Mouse (Mus musculus) natural killer cell, adult 2 months (primary cell): Measurements from ENCODE around the gene Rgl3.

Experiments used
- DNase-seq, 2 experiments: peaks; one replicate each; pipeline ENCODE4 v3.0.0; 2022; ENCODE audit warnings: low spot score in 2 of 2

Rgl3 gene

DNA sequence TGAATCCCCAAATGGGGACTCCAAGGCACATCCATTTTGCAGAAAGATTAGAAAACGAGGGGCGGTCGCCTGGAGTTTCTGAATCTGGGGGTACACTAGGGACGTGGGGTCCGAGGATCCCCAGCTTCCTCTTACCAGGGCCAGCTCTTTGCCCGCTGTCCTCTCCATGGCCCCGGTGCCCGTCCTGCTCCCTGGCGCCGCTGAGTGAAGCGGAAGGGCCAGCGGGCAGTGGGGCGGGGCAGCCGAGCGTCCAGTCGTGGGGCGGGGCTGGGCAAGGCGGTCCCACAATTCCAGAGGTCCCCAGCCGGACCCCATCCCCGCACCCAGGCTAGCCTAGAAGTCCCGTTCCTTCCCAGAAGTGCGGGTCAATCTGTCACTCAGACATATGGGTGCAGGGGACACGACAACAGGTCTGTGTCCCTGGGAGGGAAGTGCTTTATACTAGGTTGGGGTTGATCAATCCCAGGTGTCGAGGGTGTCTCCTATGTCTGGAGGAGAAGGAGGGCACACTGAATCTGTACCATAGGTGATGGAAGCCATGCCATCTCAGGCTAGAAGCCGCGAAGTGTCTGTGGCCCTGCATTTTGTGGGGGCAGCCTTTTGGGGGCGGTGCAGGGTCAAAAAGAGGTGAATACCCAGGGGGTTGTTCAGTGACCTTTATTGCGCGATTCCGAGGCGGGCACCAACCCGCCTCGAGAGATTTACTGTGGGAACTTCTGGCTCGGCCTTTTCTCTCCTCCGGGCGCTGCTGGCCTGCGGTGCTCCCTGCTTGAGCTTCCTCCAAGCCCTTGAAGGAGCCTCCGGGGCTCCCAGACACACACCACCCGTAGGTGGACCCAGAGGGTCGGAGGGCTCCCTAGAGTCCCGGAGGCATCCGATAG, at the start of gene Rgl3:
Rgl3 (minus strand) TSS at position 217 of the 881 bp plus-strand sequence.
- DNase-seq, result no peak

DNA sequence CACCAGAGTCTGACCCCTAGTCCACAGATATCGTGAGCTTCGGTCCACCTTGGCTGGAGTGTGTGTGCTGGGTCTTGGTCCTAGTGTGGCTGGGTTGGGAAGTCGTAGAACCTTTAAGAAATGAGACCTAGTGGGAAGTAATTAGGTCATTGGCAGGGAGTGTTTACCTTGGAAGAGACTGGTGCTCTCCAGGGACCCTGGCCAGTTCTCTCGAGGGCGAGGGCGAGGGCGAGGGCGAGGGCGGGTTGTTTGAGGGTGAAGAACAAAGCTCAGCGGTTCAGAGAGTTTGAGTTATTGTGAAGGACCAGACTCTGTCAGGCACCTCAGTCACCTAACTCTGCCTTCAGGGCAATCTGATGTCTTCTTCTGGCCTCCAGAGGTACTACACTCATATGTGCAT, 48.6 kb upstream of the Rgl3 start:
- no peak for DNase-seq

DNA sequence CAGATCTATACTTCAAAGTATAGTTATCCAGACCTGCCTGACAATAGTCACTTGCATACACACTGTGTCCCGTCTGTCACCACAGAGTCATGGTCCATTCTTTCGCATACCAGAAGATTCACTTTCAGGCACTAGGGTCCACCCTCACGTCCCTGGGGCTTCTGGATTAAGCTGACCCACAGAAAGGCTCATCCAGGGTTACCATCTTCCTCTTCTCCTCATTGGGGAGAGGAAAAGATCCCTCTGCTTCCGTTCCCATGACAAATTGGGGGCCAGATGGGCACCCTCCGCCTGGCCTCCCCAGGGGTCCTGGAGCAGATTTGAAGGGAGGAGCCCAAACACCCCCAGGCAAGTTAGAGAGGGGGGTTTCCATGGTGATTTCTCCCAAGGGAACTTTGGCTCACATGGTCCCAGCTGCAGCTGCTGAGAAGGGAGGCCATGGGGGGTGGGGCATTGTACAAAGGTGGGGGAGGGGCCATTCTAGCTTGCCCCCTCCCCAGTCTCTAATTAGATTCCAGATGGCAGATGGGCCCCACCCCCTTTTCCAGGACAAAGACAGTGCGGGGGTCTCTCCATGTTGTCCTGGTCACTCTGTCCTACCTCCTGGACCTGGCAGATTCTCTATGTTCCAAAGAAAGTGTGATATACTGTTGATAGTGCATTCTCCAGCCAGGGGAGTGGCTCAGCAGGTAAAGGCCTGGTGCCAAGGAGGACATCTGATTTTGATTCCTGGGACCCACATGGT, 46.2 kb upstream of the Rgl3 start:
- no peak for DNase-seq

DNA sequence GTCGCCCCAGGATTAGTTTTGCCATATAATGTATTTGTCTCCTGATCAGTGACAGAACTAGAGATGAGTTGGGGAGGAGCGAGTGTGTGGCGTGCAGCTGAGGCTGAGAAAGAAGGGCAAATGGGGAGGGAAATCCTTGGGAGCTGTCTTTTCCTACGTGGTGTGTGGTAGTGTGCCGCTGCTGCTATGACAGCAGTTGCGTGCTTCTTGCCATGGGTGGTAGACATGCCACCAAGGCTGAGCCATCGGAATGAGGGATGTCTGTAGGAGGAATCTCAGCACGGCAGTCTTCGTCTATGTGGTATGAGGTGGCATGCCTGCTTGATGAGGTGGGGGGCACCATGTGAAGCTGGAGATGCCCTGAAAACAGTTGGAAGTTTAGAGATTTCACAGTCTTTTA, 41.1 kb upstream of the Rgl3 start:
- DNase-seq, result no peak

DNA sequence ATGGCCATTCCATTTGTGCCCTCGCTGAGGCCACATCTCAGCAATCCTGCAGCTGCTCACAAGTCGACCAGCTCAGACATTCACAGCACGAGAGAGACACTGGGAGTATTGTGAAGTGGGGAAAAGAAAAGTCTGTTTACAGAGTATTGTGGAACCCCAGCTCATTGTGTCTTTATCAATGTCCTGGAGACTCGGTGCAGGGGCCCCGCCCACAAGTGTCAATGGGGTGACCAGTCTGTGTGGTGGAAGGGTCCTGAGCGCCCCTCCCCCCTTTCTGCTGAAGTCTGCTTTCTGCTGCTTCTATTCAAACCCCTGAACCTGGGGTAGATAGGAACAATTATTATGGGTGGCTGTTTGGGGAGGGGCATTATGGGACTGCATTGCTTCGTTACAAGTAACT, 39.2 kb upstream of the Rgl3 start:
- no peak for DNase-seq

DNA sequence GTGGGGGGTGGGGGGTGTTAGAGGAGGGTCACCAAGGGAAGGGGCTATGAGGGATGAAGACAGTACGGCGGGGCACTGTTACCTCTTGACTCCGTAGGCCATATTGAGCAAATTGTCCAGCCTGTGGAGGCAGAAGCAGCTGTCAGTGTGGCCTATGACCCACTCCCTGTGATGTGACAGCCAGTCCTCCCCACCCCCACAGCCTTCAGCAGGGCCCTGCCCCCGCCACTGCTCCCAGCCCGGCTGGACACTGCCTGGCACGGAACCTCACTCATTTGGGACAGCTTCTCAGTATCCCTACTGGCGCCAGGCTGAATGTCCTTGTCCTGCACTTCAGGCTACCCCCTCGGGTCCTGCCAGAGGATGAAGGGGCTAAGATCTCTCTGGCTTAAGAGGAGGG, 35.3 kb upstream of the Rgl3 start:
- no peak for DNase-seq

DNA sequence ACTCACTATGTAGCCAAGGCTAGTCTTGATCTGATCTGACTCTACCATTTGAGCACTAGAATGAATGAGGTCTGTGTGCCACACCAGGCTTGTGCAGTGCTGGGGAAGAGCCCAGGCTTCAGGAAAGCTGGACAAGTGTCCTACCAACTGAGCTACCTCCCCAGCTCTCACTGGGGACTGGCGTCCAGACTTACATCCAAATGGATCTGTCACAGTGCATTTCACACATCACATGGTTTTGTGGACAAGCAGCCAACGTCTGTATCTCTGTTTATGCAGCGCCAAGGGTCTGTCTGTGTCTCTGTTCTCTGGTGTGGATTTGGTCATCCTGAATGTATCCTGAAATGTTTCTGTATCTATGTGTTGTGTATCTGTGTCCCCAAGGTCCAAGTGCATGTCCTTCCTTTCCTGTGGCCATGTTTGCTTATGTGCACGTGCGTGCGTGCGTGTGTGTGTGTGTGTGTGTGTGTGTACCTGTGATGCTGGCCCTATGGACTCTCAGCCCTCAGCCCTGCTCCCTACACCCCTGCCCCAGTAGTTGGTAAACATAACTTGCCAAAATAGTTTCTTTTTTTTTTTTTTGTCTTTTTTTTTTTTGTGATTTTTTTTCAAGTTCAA, 28.1 kb upstream of the Rgl3 start:
- DNase-seq, result no peak

DNA sequence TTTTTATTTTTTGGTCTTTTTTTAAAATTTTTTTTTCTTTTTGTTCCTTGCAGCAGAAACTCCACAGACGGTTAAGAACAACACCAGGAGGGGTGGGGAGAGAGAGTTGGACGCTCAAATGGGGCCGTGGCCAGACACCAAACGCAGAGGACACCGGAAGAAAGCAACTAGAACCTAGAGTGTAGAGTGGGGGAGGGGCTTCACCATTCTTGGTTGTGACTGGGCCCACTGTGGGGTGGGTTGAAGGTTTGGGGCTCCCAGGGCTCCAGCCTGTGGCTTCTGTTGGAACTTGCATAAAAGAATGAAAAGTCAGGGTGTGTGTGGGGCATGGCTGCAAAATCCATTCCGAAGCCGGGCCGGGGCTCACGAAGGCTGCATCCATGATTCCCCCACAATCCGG, 27.0 kb upstream of the Rgl3 start:
- no peak for DNase-seq

DNA sequence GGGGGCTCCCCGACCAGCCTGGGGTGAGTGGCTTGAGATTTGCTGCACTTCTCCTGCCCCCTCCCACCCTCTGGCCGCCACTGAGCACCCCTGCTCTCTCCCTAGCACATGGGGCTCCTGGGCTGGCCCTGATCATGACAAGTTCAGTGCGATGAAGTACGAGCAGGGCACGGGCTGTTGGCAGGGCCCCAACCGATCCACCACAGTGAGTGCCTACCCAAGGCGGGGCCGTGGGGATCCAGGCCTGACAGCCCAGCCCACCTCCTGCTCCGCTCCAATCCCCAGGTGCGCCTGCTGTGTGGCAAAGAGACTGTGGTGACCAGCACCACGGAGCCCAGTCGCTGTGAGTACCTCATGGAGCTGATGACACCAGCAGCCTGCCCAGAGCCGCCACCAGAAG, 23.5 kb upstream of the Rgl3 start:
- DNase-seq, result no peak

DNA sequence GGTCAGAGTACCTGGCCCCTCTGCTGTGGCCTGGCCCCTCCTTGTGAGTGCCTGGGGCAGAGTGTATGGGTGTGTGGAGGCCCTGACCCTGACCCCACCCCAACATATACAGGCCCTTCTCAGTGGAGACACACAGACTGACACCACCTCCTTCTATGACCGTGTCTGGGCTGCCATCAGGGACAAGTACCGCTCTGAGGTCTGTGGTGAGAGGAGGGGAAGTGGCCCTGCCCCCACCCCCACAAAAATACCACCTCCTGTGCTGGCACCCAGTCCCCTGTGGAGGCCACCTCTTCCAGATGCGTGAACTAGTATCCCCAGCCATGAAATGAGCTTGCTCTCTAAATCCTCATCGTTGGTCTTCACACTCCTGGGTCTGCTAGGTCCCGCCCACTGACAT, 21.8 kb upstream of the Rgl3 start:
- DNase-seq, result no peak

DNA sequence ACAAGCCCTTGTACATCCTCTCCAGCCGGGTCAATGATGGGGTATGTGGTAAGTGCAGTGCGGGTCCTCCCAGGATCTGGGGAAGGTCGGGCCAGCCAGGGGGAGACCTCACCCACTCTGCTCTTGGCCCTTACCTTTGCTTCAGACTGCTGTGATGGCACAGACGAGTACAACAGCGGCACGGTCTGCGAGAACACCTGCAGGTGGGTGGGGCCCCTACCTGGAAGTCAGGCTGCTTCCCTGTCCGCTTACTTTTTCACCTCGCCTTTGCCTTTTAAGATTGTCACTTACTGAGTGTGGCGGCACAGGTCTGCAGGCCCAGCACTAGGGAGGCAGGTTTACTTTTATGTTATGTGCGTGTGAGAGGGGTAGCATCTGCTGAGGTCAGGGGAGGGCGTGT, 15.3 kb upstream of the Rgl3 start:
- DNase-seq, result no peak

DNA sequence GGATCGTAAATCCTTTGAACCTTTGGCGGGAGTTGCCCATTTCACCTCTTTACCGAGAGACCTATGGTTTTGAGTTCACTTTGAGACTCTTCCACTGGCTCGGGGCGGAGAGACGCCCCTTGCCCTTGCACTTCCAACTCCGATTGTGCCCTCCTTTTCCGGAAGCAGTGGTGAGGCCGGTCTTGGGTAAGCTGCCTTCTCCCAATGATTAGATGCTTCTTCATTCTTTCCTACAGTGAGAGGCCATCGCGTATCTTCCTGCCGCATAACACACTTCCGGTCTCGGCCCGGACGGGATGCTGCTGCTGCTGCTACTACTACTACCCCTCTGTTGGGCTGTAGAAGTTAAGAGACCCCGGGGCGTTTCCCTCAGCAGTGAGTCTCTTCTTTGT, 13.9 kb upstream of the Rgl3 start:
- no peak for DNase-seq

DNA sequence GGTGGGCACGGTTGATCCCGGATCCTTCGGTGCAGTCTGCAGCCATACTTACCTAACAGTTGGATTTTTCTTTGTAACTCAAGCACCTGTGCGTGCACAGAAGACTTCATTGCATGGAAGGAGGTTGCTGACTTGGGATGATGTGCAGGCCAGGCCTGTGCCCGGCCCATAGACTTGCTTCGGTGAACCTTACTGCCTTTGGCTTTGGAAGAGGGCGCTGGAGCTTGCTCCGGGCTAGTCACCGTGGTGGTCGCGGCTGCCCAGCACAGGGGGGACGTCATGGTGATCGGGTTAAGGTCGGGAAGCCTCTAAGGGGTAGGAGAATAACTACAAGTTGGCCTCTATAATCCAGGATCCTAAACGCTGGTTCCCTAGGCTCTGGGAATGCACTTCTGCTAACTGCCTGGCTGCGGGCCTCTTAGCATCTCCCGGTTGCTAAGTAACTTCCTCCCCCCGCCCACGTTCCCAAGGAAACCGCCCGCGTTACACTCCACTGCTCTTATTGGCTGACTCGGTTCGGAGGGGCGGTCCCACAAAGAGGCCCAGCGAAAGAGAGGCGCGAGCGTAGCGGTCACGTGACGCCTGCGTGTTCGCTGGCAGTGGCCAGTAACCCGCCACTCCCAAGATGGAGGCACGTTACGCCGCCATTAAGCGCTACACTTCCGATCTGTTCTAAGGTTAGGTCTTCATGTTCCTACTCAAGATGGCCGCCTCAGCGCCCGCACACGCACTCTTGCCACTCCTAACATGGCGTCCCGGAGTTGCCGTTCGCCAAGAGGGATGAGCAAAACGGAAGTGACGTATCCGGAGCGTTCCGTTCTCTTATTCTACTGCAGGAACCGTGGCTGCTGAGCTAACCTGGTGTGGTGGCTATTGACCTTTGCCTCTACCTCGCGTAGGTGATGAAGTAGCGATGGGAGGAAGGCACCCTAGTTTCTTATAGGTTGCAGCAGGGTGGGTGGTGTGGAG, 13.2 kb upstream of the Rgl3 start, which contains the start of the genes Ccdc151 and Prkcsh:
Ccdc151 (minus strand) TSS at position 441 of the 969 bp plus-strand sequence.
Prkcsh (plus strand) TSS at position 613 of the 969 bp plus-strand sequence.
- peak; percentile 98 to 99 for DNase-seq

DNA sequence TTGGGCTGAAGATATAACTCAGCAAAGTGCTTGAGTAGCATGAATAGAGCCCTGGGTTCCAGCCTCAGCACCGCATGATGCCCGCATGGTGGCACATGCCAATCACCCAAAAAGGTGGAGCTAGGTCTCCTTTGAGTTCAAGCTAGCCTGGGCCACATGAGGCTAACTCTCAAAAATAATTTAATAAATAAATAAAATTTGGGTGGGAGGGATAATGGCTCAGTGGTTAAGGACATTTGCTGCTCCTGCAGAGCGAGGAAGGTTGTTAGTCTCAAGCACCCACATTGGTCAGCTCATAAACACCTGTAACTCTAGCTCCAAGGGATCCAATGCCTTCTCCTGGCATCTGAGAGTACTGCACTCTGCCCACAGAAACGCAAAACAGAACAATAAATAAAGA, 12.4 kb upstream of the Rgl3 start:
- DNase-seq, result no peak

DNA sequence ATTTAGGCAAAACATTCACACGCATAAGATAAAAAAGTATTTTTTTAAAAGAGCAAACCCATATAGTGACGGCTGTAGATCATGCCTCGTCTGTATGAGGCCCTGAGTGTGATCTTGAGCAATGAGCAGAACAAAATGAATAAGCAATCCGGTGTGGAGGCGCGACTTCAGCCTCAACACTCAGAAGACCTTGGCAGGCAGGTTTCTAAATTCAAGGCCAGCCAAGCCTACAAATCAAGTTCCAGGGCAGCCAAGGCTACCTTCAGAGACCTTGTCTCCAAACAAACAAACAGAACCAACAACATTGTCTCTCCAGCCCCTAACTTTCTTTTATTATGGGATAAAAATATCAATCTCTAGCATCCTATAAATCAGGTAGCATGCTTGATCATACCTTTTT, 11.1 kb upstream of the Rgl3 start:
- no peak for DNase-seq

DNA sequence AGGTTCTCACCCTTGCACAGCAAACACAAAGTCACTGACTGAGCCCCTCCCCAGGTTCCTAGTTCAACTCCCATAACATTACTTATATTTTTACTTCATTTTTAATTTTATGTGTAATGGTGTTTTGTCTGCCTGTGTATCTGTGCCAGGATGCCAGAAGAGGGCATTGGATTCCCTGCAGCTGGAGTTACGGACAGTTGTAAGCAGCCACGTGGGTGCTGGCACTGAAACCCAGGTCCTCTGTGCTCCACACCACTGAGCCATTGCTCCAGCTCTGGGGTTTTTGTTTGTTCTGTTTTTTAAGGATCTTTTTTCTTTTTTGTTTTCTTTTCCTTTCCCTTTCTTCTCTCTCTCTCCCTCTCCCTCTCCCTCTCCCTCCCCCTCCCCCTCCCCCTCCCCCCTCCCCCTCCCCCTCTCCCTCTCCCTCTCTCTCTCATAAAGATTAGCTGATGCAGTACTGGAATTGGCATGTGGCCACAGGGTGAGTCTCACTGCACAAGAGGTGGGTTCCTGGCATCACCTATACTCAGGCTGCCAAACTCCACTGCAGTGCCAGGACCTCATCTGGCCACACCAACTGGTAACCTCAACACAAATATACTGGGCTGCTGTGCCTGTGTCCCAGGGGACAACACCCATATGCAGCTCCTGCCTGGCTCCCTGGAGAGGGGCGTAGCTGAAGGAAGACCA, 7.1 kb upstream of the Rgl3 start:
- DNase-seq, result no peak

DNA sequence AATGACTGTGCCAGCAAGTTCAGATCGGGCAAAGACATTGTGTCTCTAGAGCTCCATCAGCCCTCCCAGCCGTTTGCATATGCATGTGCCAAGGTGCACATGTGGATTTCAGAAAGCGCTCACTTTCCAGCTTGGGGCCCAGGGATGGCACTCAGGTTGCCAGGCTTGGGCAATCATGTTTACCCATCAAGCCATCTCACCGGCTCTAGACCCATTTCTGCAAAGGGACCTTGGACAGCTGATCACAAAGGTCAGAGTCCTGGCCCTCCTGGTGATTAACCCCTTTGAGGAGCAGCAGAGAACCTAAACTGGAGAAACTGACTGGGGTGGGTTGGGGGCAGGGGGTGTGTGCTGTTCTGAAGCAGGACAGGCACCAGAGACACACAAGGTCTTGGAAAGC, 3.0 kb upstream of the Rgl3 start:
- DNase-seq, result no peak

DNA sequence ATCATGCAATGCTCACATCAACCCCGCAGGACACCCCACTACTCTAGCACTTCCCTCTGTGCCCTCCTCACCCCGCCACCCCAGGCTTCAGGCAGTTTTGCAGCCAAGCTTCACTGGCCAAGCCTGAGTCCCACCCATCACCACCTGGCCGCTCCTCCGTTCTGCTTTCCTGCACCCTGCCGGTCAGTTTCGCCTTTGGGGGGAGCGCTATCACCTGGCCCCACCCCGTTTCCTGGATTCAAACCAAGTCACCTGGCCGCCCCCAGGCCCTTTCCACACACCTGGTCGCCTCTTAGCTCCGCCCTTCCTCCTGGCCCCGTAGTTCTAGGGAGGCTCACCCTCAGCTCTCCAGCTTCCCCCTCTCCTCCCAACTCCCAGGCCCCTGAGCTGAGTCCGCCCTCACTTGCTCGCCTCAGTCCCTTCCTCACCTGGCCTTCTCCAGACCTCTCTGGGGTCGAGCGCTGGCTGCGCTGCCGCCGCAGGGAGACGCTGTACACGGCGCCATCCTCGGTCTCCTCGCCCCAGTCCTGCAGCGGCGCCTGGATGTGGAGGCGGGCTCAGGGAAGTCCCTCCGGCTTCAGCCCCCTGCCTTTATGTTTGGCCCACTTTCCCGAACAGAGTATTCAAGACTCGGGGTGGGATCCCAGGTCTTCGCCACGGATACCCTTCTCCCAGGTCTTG, 685 bp downstream of the Rgl3 start:
- no peak for DNase-seq

DNA sequence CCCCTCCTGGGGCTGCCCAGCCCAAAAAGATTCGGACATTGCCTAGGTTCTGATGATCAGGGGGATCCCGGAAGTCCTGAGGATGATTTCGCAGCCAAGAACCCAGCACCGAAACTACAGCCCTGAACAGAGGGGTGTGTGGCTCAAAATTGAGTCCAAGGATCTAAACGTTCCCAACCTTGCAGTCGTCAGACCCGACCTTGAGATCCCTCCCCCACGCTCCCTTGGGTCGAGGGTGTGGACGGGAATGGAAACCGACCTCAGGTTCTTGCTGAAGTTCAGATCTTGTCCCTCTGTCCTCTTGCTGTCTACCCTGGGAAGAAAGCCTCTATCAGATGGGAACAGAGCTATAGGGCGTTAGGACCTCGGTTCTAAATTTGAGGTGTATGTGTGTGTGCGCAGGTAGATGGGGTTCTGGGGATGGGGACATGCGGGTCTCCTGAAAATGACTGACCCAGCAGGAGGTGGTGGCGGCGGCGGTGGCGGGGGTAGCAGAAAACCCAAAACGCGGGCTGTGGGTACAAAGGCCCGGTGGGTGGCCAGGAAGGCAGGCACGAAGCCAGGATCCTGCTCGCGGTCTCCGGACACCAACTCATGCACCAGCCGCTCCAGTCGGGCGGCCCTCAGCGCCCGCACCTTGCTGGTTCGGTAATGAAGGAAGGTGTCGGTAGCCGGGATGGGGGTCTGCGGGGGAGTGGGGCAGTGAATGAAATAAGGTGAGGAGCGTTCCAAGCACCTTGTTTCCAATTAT, 1.5 kb downstream of the Rgl3 start:
- no peak for DNase-seq

DNA sequence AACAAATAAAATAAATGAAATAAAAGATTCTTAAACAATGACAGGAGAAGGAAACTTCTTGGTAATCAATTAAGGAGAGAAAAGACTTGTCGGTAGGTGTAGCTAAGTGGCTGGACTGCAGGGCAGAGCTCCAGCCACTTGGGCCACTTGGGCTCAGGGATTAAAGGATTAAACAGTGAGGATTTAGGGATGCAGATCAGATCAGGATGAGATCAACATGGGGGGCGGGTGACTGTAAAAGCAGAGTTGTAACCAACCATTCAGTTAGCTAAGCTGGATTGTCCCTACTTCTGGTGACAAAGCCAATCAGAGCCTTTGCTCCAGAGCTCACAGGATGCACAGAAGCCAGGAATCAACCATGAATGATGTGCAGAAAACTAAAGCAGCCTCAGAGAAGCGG, 5.3 kb downstream of the Rgl3 start:
- no peak for DNase-seq
